Mouse (Mus musculus) bone marrow, adult 2 months (tissue): ENCODE measurements at regions not wholly inside any gene's neighbourhood (a gene's known extent, or its start where the extent isn't known, plus 50 kb on each side); places are given as distances from the start of the nearest gene placed in this dataset.

ENCODE experiments used
- CTCF ChIP-seq: fragments of 200-500 bp; IDR thresholded peaks from 2 replicates; pipeline ENCODE4 v1.5.1; 2011; ENCODE audit warnings: low read length, control low read depth; ENCODE audit not compliant: control insufficient read depth, insufficient read depth
- POLR2A ChIP-seq: fragments of 200-500 bp; IDR thresholded peaks from 2 replicates; pipeline ENCODE4 v1.6.1; 2011; ENCODE audit warnings: low read depth, mild to moderate bottlenecking, control low read depth, low read length, borderline replicate concordance; ENCODE audit not compliant: control insufficient read depth

GRCm38 (mm10) chr15:67263723-67264122, 763.0 kb upstream of the Lrrc6 start:
- TF ChIP-seq CTCF = no peak
- TF ChIP-seq POLR2A = no peak
